Mouse (Mus musculus) mouse embryonic stem cell (cell line): ENCODE results near the gene Ttll12.

Experiments
- in situ Hi-C, 2 experiments: fragments of 300-500 bp; cut with MboI; formaldehyde crosslinking; loops; 1 replicate in 1 of 2; 3 replicates in 1 of 2; pipeline ENCODE4 v1.14.3; 2019 to 2020; ENCODE audit warnings: low sequenced_read_pairs in 2 of 2, low pct_unique_long_range_greater_than_20kb in 1 of 2, mixed read lengths in 1 of 2; ENCODE audit not compliant: unreplicated experiment in 1 of 2

Ttll12 gene

GRCm38 (mm10) chr15:83534960-83535889 is 59.7 kb downstream of the Ttll12 start:
- in situ Hi-C loops: no loop called here

DNA sequence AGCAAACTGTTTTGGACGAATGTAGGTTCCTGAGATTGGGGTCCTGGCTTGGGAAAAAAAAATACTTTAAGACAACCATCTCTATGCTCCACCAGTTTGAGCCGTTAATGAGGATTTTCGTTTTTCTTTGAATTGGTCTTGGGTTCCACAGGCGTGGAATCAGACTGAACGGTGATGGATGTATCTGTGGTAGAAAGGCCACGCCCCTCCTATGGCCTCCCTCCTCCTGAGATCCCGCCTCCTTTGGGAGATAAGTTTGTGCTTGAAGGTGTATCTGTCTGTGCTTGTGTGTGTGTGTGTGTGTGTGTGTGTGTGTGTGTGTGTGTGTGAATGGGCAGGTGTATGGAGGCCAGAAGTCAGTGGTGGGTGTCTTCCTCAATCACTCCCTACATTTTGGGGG is 62.4 kb downstream of the Ttll12 start:
- in situ Hi-C loops: no loop called here

- in situ Hi-C loops: no loop called here
These were observed 62.9 kb downstream of the Ttll12 start for GRCm38 (mm10) chr15:83531961-83532469.

- in situ Hi-C loops: no loop called here
These were observed 64.3 kb downstream of the Ttll12 start for GRCm38 (mm10) chr15:83530688-83531087.

DNA sequence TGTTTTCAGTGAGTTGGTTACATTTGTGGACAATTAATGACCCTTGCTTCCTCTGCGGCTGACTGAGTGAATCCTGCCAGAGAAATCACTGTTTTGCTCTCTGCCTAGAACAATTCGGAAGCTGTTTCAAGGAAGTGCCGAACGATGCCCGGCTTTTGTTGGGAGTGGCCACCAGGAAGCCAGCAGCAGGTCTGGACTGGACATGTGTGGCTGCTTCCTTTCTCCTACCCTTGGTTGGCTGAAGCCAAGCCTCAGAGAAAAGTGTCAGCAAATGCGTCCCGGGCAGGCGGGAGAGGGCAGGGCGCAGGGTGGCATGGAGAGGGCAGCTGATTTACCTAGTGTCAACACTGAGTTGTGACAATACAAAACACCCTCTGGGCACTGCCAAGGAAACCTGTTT is 64.7 kb downstream of the Ttll12 start:
- in situ Hi-C loops: no loop called here

DNA sequence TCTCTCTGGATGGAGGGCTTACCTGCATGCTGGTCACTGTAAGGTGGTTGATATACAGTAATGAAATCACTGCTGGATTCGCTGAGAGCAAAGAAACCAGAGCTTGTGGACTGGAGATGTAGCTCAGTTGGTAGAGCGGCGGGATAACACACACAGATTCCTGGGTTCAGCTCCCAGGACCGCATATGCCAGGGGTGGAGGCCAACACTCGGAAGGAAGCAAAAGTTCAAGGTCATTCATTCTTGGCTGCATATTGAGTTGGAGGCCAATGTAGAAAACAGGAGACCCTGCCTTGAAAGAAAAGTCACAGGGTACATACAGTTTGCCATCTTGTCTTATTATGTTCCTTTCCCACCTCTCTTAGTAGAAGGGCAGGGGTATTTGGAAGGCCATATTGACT is 65.2 kb downstream of the Ttll12 start:
- in situ Hi-C loops: no loop called here

- in situ Hi-C loops: no loop called here
These were observed 66.1 kb downstream of the Ttll12 start for GRCm38 (mm10) chr15:83528892-83529291.

- in situ Hi-C loops: no loop called here
These were observed 67.2 kb downstream of the Ttll12 start for GRCm38 (mm10) chr15:83527747-83528146.

DNA sequence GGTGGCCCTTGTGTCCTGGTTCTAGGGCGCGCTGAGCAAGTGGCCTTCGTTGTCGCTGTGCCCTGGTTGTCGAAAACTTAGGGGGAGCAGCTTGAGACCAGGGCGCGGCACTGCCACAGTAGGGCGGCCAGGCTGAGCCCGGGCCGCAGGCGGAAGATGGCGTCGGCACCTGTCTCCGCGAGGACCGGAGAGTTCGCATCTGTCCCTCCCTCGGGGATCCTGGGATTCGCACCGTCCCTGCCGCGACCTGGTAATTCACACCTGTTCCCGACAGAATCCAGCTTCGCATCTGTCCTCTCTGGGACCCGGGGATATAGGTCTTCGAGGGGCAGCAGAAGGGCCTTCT is 67.9 kb downstream of the Ttll12 start:
- in situ Hi-C loops: no loop called here

DNA sequence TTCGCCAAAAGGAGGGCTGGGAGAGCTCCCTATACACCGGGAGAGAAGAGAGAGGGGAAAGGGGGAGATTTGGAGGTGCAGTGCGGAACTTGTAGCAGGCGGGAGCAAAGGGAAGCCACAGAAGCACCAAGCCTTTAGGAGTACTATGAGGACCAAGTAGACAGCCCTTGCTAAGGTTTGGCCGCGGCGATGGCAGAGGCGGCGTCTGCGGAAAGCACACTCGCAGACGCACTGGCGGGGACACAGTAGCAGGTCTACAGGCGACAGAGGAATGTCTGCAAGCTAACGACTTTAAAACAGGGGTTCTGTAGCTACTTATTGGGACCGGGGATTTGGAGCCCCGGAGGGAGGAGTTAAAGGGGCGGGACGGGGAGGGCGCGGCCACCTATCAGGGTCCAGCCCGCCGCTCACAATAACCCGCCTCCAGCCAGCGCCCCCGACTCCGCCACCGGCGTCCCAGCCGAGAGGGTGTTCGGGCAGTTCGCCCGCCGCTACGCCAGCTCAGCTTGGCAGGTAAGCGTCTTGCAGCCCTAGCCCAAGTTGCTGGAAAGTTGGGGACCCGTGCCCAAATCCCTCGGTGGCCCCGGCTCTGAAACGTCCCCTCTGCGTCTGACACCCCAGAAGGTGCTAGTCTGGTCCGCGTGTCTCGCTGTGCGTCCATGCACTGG is 68.4 kb downstream of the Ttll12 start, which contains the start of gene Bik:
TSS of gene Bik (plus strand) at position 439 of the 668 bp plus-strand sequence.
- in situ Hi-C loops: no loop called here
